Mouse (Mus musculus) bone marrow macrophage, adult 2 months (primary cell): ENCODE data around the gene 4933405L10Rik.

Experiments
- CTCF ChIP-seq: IDR thresholded peaks from 2 replicates; pipeline ENCODE4 v1.5.1; 2012; ENCODE audit warnings: low read depth, mild to moderate bottlenecking, low read length, moderate library complexity
- POLR2A ChIP-seq: IDR thresholded peaks from 2 replicates; pipeline ENCODE4 v1.6.1; 2012; ENCODE audit warnings: mild to moderate bottlenecking, low read depth, low read length, borderline replicate concordance

DNA sequence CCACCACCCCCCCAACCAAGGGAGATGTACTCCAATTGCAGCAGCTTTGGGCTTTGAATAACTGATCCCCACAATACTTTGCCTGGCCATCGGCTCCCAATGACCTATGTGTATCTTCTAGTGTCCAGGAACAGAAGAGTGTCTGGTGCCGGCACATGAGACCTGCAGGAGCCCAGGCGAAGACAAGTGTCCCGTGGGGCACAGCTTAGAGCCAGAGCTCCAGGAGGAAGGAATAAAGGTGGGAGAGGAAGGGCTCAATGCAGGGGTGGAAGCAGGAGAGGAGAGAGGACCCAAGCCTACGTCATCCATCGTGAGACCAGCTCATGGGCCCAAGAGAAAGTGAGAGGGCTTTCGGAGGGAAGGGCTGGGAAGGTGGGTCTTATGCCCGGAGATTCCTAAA, 1.2 kb downstream of the 4933405L10Rik start:
- TF ChIP-seq POLR2A (no peak), CTCF (no peak)
